Mouse (Mus musculus) myocyte (in vitro differentiated cells): ENCODE measurements around the gene Snorc. TPM values are rescaled to one million over a fixed set of nuclear protein-coding genes. Genes with fewer than 3 reads are reported as not detected.

ENCODE experiments used
- H3K27me3 ChIP-seq: one replicate; pipeline ENCODE4 v1.6.1; 2011; ENCODE audit not compliant: control insufficient read depth, insufficient read depth, insufficient read length
- H3K36me3 ChIP-seq: one replicate; pipeline ENCODE4 v1.6.1; 2011; ENCODE audit not compliant: control insufficient read depth, insufficient read depth
- H3K4me2 ChIP-seq: one replicate; pipeline ENCODE4 v1.6.1; 2011; ENCODE audit warnings: low read depth, control low read depth
- H3K4me3 ChIP-seq: one replicate; pipeline ENCODE4 v1.5.1; 2011; ENCODE audit warnings: mild to moderate bottlenecking, control low read depth, moderate library complexity
- H3K79me2 ChIP-seq: one replicate; pipeline ENCODE4 v1.6.1; 2011; ENCODE audit not compliant: control insufficient read depth, insufficient read depth
- H3ac ChIP-seq: one replicate; pipeline ENCODE4 v1.6.1; 2011; ENCODE audit not compliant: control insufficient read depth, insufficient read length
- CEBPB ChIP-seq: IDR thresholded peaks from 2 replicates; pipeline ENCODE4 v1.6.1; 2011; ENCODE audit warnings: mild to moderate bottlenecking, moderate library complexity; ENCODE audit not compliant: poor library complexity, insufficient read depth, severe bottlenecking
- E2F4 ChIP-seq: IDR thresholded peaks from one replicate; pipeline ENCODE4 v1.6.1; 2011; ENCODE audit warnings: mild to moderate bottlenecking, control low read depth, moderate library complexity; ENCODE audit not compliant: insufficient read depth
- MAX ChIP-seq: IDR thresholded peaks from one replicate; pipeline ENCODE4 v1.6.1; 2011; ENCODE audit warnings: low read depth, mild to moderate bottlenecking, control low read depth
- MYOD1 ChIP-seq, 3 experiments: IDR thresholded peaks; one replicate each; pipeline ENCODE4 v1.6.1; 2011; ENCODE audit warnings: control low read depth in 2 of 3, low read depth in 2 of 3, mild to moderate bottlenecking in 2 of 3, moderate library complexity in 1 of 3; ENCODE audit not compliant: insufficient read length in 2 of 3, control insufficient read depth in 1 of 3
- MYOG ChIP-seq, 3 experiments: IDR thresholded peaks; one replicate each; pipeline ENCODE4 v1.6.1; 2011; ENCODE audit warnings: control low read depth in 2 of 3, low read depth in 2 of 3, mild to moderate bottlenecking in 2 of 3; ENCODE audit not compliant: insufficient read length in 2 of 3, control insufficient read depth in 1 of 3, insufficient read depth in 1 of 3
- POLR2A ChIP-seq: IDR thresholded peaks from one replicate; pipeline ENCODE4 v1.6.1; 2011; ENCODE audit warnings: low read depth, mild to moderate bottlenecking, control low read depth, moderate library complexity; ENCODE audit not compliant: insufficient read length
- POLR2AphosphoS2 ChIP-seq: IDR thresholded peaks from one replicate; pipeline ENCODE4 v1.6.1; 2011; ENCODE audit warnings: low read depth, control low read depth; ENCODE audit not compliant: insufficient read length
- REST ChIP-seq: IDR thresholded peaks from one replicate; pipeline ENCODE4 v1.6.1; 2011; ENCODE audit warnings: mild to moderate bottlenecking, control low read depth, moderate library complexity; ENCODE audit not compliant: insufficient read depth, insufficient read length
- SRF ChIP-seq: IDR thresholded peaks from one replicate; pipeline ENCODE4 v1.6.1; 2011; ENCODE audit warnings: low read depth; ENCODE audit not compliant: control insufficient read depth, insufficient read length
- TCF12 ChIP-seq: IDR thresholded peaks from one replicate; pipeline ENCODE4 v1.6.1; 2011; ENCODE audit warnings: mild to moderate bottlenecking, control low read depth; ENCODE audit not compliant: poor library complexity, insufficient read depth, severe bottlenecking
- TCF3 ChIP-seq: IDR thresholded peaks from one replicate; pipeline ENCODE4 v1.6.1; 2011; ENCODE audit warnings: low read depth, control low read depth; ENCODE audit not compliant: insufficient read length
- USF1 ChIP-seq: IDR thresholded peaks from one replicate; pipeline ENCODE4 v1.6.1; 2011; ENCODE audit warnings: low read depth, mild to moderate bottlenecking, control low read depth, moderate library complexity
- polyA plus RNA-seq: library from polyadenylated mRNA; unstranded; fragments of >200 nt; fragmentation: generic; extraction: Trizol; gene quantifications from one replicate; pipeline ENCODE4 v1.2.1, GENCODE M21; 2012; ENCODE audit warnings: missing spikeins

The Snorc gene
- polyA plus RNA-seq, 1 experiment = not detected

GRCm38 (mm10) chr1:87471914-87472313, 1.8 kb downstream of the Snorc start:
- Histone ChIP-seq H3K36me3 (no peaks in the 10 kb centered on the region), H3ac (no peak overlapping the region), H3K79me2 (no peaks in the 10 kb centered on the region), H3K4me3 (no peak overlapping the region), H3K27me3 (peaks cover 5% of the 10 kb centered on the region), H3K4me2 (no peak overlapping the region)
- no peak for TF ChIP-seq SRF
- TF ChIP-seq REST = no peak
- TF ChIP-seq MYOD1 (IDR thresholded peaks at IDR 0.05; ENCODE audit: control insufficient read depth in 1 of 3, insufficient read length in 2 of 3, low read depth in 2 of 3) = no peak
- TF ChIP-seq POLR2A = no peak

- H3K27me3 ChIP-seq = peaks cover 5% of the 10 kb centered on the region
- no peaks in the 10 kb centered on the region for H3K79me2 ChIP-seq
- no peak for TF ChIP-seq TCF12
- TF ChIP-seq TCF3 = no peak
- TF ChIP-seq MYOD1 (IDR thresholded peaks at IDR 0.05; ENCODE audit: control insufficient read depth in 1 of 3, insufficient read length in 2 of 3, low read depth in 2 of 3) = no peak
- TF ChIP-seq SRF = no peak
- no peak for TF ChIP-seq MAX
- TF ChIP-seq REST = no peak
- TF ChIP-seq POLR2A = no peak
- TF ChIP-seq MYOG (IDR thresholded peaks at IDR 0.05; ENCODE audit: control insufficient read depth in 1 of 3, insufficient read depth in 1 of 3, insufficient read length in 2 of 3, low read depth in 2 of 3) = no peak
- TF ChIP-seq USF1 = no peak
- TF ChIP-seq POLR2AphosphoS2 = no peak
- H3K36me3 ChIP-seq = no peaks in the 10 kb centered on the region
- H3ac ChIP-seq = no peak overlapping the region
- H3K4me2 ChIP-seq = no peak overlapping the region
- no peak overlapping the region for H3K4me3 ChIP-seq
Observed at GRCm38 (mm10) chr1:87472576-87472975, 2.5 kb downstream of the Snorc start.

- TF ChIP-seq MAX (no peak), CEBPB (no peak), USF1 (no peak), MYOG (IDR thresholded peaks at IDR 0.05; ENCODE audit: control insufficient read depth in 1 of 3, insufficient read depth in 1 of 3, insufficient read length in 2 of 3, low read depth in 2 of 3) (no peak), POLR2AphosphoS2 (no peak), REST (no peak), POLR2A (no peak), TCF12 (no peak), SRF (no peak), TCF3 (no peak), E2F4 (no peak), MYOD1 (IDR thresholded peaks at IDR 0.05; ENCODE audit: control insufficient read depth in 1 of 3, insufficient read length in 2 of 3, low read depth in 2 of 3) (no peak)
- H3K4me2 ChIP-seq = no peak overlapping the region
- no peaks in the 10 kb centered on the region for H3K36me3 ChIP-seq
- H3K27me3 ChIP-seq = peaks cover 5% of the 10 kb centered on the region
- H3K4me3 ChIP-seq = no peak overlapping the region
- H3ac ChIP-seq = no peak overlapping the region
- no peaks in the 10 kb centered on the region for H3K79me2 ChIP-seq
Observed at GRCm38 (mm10) chr1:87475076-87475895, 5.2 kb downstream of the Snorc start.

- TF ChIP-seq TCF12 (no peak), TCF3 (no peak), USF1 (no peak)
- no peaks in the 10 kb centered on the region for H3K27me3 ChIP-seq
- H3K4me2 ChIP-seq = no peak overlapping the region
- no peak overlapping the region for H3K4me3 ChIP-seq
- H3K79me2 ChIP-seq = no peaks in the 10 kb centered on the region
- no peaks in the 10 kb centered on the region for H3K36me3 ChIP-seq
- H3ac ChIP-seq = no peak overlapping the region
Observed at GRCm38 (mm10) chr1:87482546-87482945, 12.5 kb downstream of the Snorc start.

DNA sequence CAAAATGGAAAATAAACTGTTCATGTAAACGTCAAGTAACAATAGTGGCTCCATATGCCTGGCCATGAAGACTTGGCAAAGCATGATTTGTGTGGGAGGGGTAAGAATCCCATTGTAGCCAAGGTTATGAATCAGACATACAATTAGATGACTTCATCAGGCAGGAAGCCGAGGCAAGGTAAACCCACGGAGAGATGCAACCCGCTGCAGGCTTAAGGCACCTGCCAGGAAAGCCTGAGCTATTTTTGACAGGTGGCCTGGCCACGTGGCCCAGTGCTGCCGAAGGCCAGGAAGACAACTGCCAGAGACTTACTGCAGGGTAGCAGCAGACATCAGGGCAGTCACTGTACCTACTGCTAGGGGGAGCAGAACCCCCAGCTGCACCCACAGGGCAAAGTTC, 16.3 kb downstream of the Snorc start:
- no peak overlapping the region for H3ac ChIP-seq
- no peak overlapping the region for H3K4me2 ChIP-seq
- no peaks in the 10 kb centered on the region for H3K36me3 ChIP-seq
- TF ChIP-seq MYOD1 (IDR thresholded peaks at IDR 0.05; ENCODE audit: control insufficient read depth in 1 of 3, insufficient read length in 2 of 3, low read depth in 2 of 3) = peak in 2 of 3 experiments; percentile 65 to 91
- TF ChIP-seq TCF12 = peak; percentile 20
- TF ChIP-seq REST = no peak
- TF ChIP-seq CEBPB = no peak
- peak; percentile 24 for TF ChIP-seq TCF3
- TF ChIP-seq MAX = peak; percentile 27
- no peak for TF ChIP-seq SRF
- peak in 1 of 3 experiments; percentile 81 for TF ChIP-seq MYOG (IDR thresholded peaks at IDR 0.05; ENCODE audit: control insufficient read depth in 1 of 3, insufficient read depth in 1 of 3, insufficient read length in 2 of 3, low read depth in 2 of 3)
- no peak for TF ChIP-seq E2F4
- TF ChIP-seq USF1 = peak; percentile 82
- TF ChIP-seq POLR2A = no peak
- no peak for TF ChIP-seq POLR2AphosphoS2
- no peaks in the 10 kb centered on the region for H3K27me3 ChIP-seq
- no peak overlapping the region for H3K4me3 ChIP-seq
- no peaks in the 10 kb centered on the region for H3K79me2 ChIP-seq
